Mouse (Mus musculus): ENCODE measurements at regions not wholly inside any gene's neighbourhood (a gene's known extent, or its start where the extent isn't known, plus 50 kb on each side); places are given as distances from the start of the nearest gene placed in this dataset.

DNA sequence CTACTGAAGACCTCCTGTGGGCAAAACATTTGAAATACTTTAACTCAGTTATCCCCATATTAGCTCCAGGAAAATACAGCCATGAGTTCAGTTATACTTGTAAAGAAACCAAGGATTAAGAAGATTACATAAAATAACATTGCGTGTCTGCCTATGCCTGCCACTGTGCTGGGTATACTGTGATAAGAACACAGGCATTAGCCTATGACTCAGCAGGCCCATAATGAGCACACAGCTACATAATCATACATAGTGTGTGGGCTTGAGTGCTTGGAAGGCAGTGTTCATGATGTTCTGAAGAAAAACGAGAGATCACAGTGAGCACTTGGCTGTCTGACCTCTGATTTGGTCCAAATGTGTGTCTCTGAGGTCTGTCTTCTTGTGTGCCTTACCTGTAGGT, 101.3 kb upstream of the Plpp4 start:
- TF ChIP-seq CTCF (IDR thresholded peaks at IDR 0.05; ENCODE audit: low read depth): no peak
- no peak for TF ChIP-seq EP300 (IDR thresholded peaks at IDR 0.05; ENCODE audit: low read depth)
